Mouse (Mus musculus) adrenal gland, adult 2 months (tissue): Measurements from ENCODE around the gene Slc19a2. TPM values are rescaled to one million over a fixed set of nuclear protein-coding genes. Genes with fewer than 3 reads are reported as not detected.
"Not testable (repeated sequence)": the region's sequence is repeated elsewhere in the genome, so short reads cannot be mapped to it uniquely, and the experiment has no call there.

ENCODE experiments used
- DNase-seq: peaks from one replicate; pipeline ENCODE4 v3.0.0; 2021
- long read RNA-seq: library from polyadenylated mRNA; stranded (forward); transcript quantifications from one replicate; pipeline ENCODE4 v2.0.0, GENCODE M21; 2021
- polyA plus RNA-seq: library from polyadenylated mRNA; depleted of rRNA; stranded (reverse); fragments of >200 nt; gene quantifications from 2 replicates; pipeline ENCODE4 v1.2.3, GENCODE M21; 2012; rRNA removed
- total RNA-seq, 2 experiments: library from RNA; stranded (reverse); gene quantifications; 2 replicates each; pipeline ENCODE4 v1.2.3; 2021

The Slc19a2 gene
- total RNA-seq (10 to 100 TPM; 22.1 to 27.8 TPM), polyA plus RNA-seq (26.1 and 31.8 TPM in 2 replicates)
- long read RNA-seq, transcript Slc19a2-201 (6 exons, 3,571 nt), result major isoform, 24 of 29 reads
- long read RNA-seq, partial matches to known transcripts, result 0 of 29 reads
- long read RNA-seq, other reads (novel, unspliced or antisense), result 4 of 29 reads

DNA sequence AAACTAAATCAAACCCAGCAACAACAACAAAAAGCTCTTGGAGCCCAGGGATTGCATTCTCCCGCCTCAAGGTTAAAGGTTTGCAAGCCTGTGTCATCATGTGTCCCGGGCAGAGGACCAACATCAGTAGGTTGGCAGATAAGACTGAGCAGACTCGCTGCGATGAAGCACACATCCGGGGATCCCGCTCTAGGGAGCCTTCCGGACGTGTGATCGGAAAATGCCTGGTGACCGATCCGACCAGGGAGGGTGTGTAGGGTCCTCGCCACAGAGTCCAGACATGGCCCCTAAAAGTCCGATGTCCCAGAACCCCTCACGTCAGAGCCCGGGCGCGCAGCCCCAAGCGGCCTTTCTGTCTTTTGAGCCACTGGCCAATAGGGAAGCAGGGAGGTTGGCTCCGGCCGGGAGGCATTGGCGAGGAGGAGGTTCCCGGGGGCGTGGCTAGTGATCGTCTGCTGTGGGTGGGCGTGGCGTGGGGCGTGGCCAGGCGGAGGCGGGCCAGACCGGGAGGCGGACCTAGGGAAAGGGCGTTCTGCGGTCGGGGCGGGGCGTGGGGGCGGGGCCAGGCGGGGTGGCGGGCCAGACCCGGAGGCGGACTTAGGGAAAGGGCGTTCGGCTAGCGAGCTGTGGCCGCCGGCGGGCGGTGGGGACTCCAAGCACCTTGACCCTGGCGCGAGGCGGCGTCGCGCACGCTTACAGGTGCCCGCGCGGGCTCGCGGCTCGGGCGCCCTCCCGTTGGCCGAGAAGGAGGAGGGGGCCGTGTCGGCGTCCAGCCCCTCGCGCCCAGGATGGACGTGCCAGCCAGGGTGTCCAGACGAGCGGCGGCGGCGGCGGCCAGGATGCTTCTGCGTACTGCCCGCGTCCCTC lies at the start of gene Slc19a2:
TSS of gene Slc19a2 (plus strand) at position 582 of the 867 bp plus-strand sequence.
- DNase-seq, result peak; percentile 98

GRCm38 (mm10) chr1:164199551-164199950 lies 49.3 kb upstream of the Slc19a2 start:
- DNase-seq, result no peak

- DNase-seq, result peak; percentile 21
These were observed 40.4 kb upstream of the Slc19a2 start for GRCm38 (mm10) chr1:164208437-164208836.

DNA sequence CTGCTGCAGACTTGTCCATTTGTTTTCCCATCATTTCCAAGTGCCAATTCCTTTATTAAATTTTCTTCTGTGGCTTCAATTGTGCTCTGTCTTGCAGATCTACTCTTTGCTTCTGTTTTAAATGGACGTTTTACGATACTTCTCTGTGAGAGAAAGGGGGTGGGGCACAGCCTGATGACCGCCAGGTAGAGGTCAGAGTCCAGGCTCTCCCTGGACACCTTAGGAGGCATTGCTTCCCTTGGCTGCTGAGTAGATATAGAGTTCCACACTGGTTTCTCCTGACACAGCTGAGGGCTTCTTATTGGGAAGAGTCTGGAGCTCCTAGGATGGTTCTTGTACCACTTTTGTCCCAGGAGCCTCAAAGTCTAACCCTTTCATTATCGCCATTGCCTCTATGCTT lies 37.9 kb upstream of the Slc19a2 start:
- no peak for DNase-seq

GRCm38 (mm10) chr1:164212686-164213085 lies 36.2 kb upstream of the Slc19a2 start:
- no peak for DNase-seq

DNA sequence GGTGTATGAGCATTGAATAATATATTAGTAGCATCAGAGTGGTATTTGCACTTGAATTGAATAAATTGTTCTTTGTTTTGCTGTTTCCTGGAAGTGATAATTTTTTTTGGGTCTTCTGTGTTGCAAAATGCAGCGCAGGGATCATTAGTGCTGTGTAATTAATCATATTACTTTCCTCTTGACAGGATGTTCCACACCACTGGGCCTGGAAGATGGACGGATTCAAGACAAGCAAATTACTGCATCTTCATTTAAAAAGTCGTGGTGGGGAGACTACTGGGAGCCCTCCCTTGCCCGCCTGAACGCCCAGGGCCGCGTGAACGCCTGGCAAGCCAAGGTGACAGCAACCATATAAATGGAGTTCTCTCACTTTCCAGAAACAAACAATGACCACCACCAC lies 34.7 kb upstream of the Slc19a2 start:
- DNase-seq, result no peak

- no peak for DNase-seq
These were observed 33.7 kb upstream of the Slc19a2 start for GRCm38 (mm10) chr1:164215097-164215496.

DNA sequence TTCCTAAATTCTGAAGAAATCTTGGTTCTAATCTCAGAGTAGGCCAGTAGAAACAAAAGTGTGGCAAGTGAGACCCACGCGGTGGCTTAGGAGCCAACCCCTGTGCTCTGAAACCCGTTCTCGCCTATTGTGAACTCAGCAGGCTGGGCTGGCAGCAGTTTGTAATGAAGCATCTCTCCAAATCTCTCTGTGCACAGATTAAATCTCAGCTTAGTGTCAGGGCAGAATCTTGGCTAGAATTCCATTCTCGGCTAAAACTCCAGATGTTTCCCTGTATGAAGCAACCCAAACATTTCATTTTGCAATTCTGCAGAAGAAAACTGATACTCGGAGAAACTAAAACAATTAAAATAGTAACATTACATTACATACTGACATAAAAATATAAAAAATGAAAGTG lies 33.3 kb upstream of the Slc19a2 start:
- no peak for DNase-seq

GRCm38 (mm10) chr1:164217791-164218685 lies 30.8 kb upstream of the Slc19a2 start:
- DNase-seq, result no peak

GRCm38 (mm10) chr1:164220261-164220660 lies 28.6 kb upstream of the Slc19a2 start:
- DNase-seq, result no peak

- DNase-seq, result no peak
These were observed 25.8 kb upstream of the Slc19a2 start for GRCm38 (mm10) chr1:164223089-164223488.

GRCm38 (mm10) chr1:164231937-164232570 lies 16.8 kb upstream of the Slc19a2 start:
- not testable (repeated sequence) for DNase-seq

DNA sequence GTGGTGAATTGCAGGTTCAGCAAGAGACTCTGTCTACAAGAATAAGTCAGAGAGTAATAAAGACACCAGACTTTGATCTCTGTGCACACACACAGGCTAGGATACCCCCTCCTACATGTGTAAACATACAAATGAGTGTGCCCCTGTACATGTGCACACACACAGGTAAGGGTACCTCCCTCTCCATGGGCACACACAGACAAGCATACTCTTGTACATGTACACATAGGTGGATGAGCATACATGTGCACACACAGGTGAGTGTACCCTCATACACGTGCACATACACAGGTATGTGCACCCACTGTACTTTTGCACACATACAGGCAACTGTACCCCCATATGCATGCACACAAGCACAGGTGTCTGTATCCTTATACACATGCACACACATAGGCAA lies 15.4 kb upstream of the Slc19a2 start:
- DNase-seq, result no peak

GRCm38 (mm10) chr1:164235078-164235477 lies 13.8 kb upstream of the Slc19a2 start:
- no peak for DNase-seq

- peak; percentile 22 for DNase-seq
These were observed 12.8 kb upstream of the Slc19a2 start for GRCm38 (mm10) chr1:164236078-164236477.

GRCm38 (mm10) chr1:164241494-164241893 lies 7.4 kb upstream of the Slc19a2 start:
- DNase-seq, result no peak

DNA sequence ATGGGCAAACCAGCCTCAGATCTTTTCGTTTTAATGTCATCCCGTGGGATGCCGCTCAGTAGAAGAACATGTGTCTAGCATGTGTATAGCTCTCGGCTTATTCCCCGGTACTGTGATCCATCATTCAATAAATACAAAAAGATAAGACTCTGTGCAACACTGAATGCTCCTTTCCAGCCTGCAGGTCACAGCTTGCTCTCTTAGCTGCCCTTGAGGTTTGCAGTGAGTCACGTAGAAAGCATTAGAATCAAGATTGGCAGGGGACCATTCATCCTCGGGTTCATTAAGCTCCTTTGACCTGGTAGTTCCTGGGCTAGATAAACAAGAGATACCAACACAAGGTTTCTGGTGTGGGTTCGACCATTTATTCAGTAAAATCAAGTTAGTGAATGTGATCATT lies 6.0 kb upstream of the Slc19a2 start:
- peak; percentile 61 for DNase-seq

GRCm38 (mm10) chr1:164247442-164247841 lies 1.4 kb upstream of the Slc19a2 start:
- DNase-seq, result peak; percentile 44

DNA sequence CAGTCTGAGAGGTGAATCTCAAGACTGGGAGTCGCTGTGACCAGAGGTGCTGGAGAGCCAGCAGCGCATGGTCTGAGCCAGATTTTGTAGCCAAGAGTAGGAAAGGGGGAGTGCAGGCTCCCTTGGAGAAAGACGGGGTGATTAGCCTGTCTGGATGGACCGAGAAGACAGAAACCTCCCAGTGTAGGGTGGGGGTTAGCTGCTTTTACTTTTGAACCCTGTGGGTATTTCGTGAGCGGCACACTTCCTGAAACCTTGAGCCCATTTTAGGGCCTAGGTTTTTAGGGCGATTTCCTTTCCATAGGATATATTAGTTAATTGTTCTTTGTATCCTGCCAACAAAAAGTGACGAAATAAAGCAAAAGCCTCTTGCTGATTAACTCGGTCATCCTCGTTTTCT lies 875 bp upstream of the Slc19a2 start:
- DNase-seq, result peak; percentile 55

DNA sequence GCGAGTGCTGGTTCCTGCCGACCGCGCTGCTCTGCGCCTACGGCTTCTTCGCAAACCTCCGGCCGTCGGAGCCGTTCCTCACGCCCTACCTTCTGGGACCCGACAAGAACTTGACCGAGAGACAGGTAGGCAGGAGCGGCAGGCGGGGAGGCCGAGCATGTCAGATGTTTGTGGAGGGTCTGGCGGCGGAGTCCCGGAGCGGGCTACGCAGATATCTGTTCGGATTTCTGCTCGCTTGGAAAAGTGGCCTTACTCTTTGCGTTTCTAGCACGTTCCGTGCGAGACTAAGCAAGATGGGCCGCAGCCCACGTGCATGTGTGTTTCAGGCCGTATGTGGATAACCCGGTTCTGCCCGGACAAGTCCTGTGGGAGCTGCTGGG lies 476 bp downstream of the Slc19a2 start:
- DNase-seq, result no peak

GRCm38 (mm10) chr1:164250391-164251150 lies 1.7 kb downstream of the Slc19a2 start:
- peak; percentile 45 for DNase-seq
